Mouse (Mus musculus) CD8-positive naive resting alpha-beta T cell, adult 2 months (primary cell): ENCODE results near the gene A4galt.
A peak's percentile ranks its signal among the peaks of the same experiment; 100 is the strongest.

Experiments
- DNase-seq, 2 experiments: peaks; one replicate each; pipeline ENCODE4 v3.0.0; 2022; ENCODE audit warnings: low read depth in 2 of 2, low spot score in 2 of 2

Gene A4galt

DNA sequence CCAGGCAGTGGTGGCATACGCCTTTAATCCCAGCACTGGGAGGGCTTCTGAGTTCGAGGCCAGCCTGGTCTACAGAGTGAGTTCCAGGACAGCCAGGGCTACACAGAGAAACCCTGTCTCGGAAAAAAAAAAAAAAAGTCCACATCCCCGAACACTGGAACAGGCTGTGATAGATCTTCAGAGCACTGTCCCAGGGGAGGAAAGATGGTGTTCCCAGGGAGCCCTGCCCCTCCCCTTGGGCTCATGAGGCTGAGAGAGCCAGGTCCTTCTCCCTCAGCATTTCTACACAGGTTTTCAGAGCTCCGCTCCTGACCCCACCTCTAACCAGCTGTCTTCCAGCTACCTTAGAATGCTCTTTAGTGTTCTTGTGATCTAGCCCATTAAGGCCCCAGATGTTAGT is 24.7 kb downstream of the A4galt start:
- no peak for DNase-seq

DNA sequence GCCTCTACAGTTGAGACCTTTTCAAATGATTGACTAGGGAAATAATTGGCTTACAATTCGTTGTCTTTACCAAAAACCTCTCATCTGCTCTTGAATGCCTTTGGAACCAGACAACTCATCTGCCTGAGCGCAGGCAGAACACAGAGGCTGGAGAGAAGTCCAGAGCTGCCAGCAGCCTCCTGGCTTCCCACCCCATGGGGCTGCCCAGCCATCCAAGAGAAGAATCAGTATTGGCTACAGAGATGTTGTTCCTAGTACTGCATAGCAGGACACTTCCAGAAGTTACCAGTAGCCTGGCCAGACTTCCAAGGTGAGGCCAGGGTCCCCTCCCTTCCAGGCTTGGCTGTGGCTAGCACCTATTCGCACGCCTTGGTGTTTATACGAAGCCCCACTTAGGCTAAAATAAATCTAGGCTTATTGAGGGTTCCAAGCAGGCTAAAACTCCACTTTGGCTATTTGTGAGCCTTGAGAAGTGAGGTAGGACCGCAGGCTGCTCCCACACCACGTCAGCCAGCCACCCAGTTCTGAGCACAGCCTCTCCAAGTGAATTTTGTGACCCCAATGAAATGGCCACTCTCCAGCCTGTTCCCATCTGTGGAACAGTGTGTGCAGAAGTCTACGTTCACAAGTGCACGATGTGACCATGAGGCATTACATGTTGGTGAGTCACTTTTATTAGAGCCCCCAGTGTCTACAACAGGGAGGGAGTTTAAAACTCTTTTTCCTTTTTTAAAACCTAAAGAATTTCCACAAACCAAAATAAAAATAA is 25.3 kb downstream of the A4galt start:
- DNase-seq = no peak

DNA sequence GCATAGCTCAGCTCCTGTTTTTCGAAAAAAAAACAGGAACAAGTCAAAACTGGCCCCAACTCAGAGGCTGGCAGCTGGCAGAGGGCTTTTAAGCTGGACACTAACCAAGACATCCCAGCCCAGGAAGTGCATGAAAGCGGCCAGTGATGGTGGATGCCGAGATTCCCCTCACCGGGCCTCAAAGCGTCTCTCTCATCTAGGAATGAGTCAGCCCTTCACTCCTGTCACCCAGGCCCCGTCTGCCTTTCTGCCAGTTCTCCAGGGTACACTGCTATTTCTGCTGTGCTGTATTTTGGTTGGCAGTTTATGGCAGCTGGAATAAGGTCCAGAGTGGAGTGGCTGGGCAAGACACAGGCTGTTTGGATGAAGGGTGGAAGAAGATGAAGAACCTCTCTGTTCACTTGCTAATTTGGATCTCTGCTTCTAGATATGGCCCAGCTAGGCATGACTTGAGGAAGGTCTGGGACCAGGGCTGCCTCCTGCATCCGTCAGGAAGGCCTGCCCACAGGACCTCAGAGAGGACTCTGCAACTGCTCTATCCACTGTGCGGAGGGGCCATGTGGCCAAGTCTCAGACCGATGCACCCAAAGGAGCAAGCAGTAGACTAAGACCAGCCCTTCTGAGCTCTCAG is 27.3 kb downstream of the A4galt start:
- DNase-seq = no peak

- no peak for DNase-seq
Measured at GRCm38 (mm10) chr15:83223208-83223962, 28.2 kb downstream of the A4galt start.

GRCm38 (mm10) chr15:83221721-83222120 is 29.9 kb downstream of the A4galt start:
- DNase-seq = no peak

GRCm38 (mm10) chr15:83220368-83221013 is 31.1 kb downstream of the A4galt start:
- DNase-seq = no peak

- DNase-seq = no peak
Measured at GRCm38 (mm10) chr15:83215322-83216216, 36.0 kb downstream of the A4galt start.

DNA sequence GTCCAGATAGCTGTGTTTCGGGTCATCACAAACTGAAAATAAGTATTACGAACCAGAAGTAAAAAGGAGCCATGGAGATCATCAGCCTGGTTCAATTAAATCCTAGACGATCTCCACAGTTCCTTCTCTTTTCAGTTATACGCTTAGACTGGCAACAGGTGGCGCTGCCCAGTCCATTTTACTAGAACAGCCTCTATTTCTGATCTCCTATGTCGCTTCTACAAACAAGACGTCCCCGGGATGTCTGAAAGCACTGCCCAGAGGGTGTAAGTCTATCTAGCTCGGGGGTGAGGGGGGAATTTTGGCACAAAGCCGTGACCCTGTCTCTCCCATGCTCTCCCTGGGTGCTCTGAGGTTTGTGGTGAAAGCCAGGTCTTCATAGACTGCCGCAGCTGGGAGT is 41.3 kb downstream of the A4galt start:
- peak in 1 of 2 experiments; percentile 15 for DNase-seq

GRCm38 (mm10) chr15:83209719-83210118 is 41.9 kb downstream of the A4galt start:
- DNase-seq = no peak

- DNase-seq = no peak
Measured at GRCm38 (mm10) chr15:83209092-83209695, 42.4 kb downstream of the A4galt start.

GRCm38 (mm10) chr15:83204731-83205451 is 46.7 kb downstream of the A4galt start:
- DNase-seq = peak; percentile 55 to 70

GRCm38 (mm10) chr15:83202412-83202811 is 49.2 kb downstream of the A4galt start:
- DNase-seq = no peak

DNA sequence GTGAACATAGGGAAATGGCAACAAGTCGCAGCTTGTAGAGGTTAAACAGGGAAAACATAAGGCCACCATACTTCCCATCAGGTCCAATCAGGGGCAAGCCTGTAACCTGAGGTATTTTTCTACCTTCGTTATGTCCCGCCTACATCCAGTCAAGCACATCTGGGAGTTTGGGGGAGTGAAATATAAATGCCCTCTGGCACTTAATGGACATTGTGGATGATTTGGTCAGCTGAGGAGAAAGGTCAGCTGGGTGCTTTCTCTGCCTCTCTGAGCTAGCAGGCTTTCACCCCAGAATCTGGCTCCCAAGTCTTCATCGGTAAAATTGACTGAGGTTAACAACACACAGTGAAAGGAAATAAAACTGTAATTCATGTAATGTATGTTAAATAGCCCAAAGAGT is 58.2 kb downstream of the A4galt start:
- no peak for DNase-seq

- no peak for DNase-seq
Measured at GRCm38 (mm10) chr15:83182351-83182750, 69.2 kb downstream of the A4galt start.

DNA sequence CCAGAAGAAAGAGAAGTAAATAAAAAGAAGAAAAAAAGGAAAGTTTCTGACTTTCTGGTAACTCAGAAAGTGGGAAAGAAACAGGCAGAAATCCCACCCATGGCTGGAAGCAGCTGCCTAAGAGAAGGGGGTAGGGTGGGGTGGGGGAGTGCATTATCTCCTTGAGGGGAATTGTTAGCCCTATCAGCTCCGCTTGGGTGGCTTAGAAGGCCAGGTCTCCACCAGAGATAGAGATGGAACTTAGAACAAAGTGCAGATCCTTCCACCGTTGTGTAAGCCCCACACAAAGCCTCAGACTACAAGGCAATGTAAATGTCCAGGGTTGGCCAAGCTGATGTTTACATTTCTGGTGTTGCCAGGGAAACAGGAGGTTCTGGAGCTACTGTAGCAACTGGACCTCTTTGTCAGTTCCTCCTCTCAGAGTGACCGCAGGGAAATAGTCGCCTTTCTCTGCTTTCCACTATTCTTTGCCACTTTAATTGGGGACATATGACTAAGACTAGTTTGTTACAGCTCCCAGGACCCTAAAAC is 69.7 kb downstream of the A4galt start:
- DNase-seq = no peak

- DNase-seq = no peak
Measured at GRCm38 (mm10) chr15:83180004-83180403, 71.6 kb downstream of the A4galt start.
